Mouse (Mus musculus): Measurements from ENCODE around the gene Tubgcp5. TPM values are rescaled to one million over a fixed set of nuclear protein-coding genes. Genes with fewer than 3 reads are reported as not detected.

Tubgcp5 gene
- polyA plus RNA-seq, 1 experiment from 2014 or later: 36.7 TPM

GRCm38 (mm10) chr7:55877721-55878120 lies 83.8 kb downstream of the Tubgcp5 start:
- Histone ChIP-seq H3K36me3 (replicated peaks; ENCODE audit: control insufficient read depth, insufficient read depth) (peaks cover 88% of the 10 kb centered on the region), H3K27ac (no peak overlapping the region), H3K4me3 (replicated peaks; ENCODE audit: low read length) (no peak overlapping the region), H3K9me3 (ENCODE audit: control insufficient read depth, low read length) (no peaks in the 10 kb centered on the region), H3K4me1 (replicated peaks; ENCODE audit: control insufficient read depth, insufficient read depth, low read length) (no peaks in the 10 kb centered on the region), H3K4me2 (replicated peaks) (no peak overlapping the region), H3K9ac (no peak overlapping the region), H3K27me3 (ENCODE audit: control insufficient read depth, insufficient read depth, low read length) (no peaks in the 10 kb centered on the region)
- 97% methylated on average over 10 of the region's 10 CpGs for WGBS
- ATAC-seq (ENCODE audit: low FRiP score): no peak
- DNase-seq (ENCODE audit: low spot score): no peak

GRCm38 (mm10) chr7:55880882-55881281 lies 86.9 kb downstream of the Tubgcp5 start:
- DNase-seq (ENCODE audit: low spot score) (no peak), ATAC-seq (ENCODE audit: low FRiP score) (no peak; the same call in 1 of the 2 replicates)
- 89% methylated on average over 9 of the region's 9 CpGs for WGBS
- peaks cover 56% of the 10 kb centered on the region for H3K36me3 ChIP-seq (replicated peaks; ENCODE audit: control insufficient read depth, insufficient read depth)
- no peak overlapping the region for H3K9ac ChIP-seq
- H3K4me1 ChIP-seq (replicated peaks; ENCODE audit: control insufficient read depth, insufficient read depth, low read length): no peaks in the 10 kb centered on the region
- no peaks in the 10 kb centered on the region for H3K27me3 ChIP-seq (ENCODE audit: control insufficient read depth, insufficient read depth, low read length)
- H3K27ac ChIP-seq: no peak overlapping the region
- H3K4me2 ChIP-seq (replicated peaks): no peak overlapping the region
- no peaks in the 10 kb centered on the region for H3K9me3 ChIP-seq (ENCODE audit: control insufficient read depth, low read length)
- H3K4me3 ChIP-seq (replicated peaks; ENCODE audit: low read length): no peak overlapping the region

Other genes starting within 250 kb of the Tubgcp5 start
- gene Siglech, start 26.0 kb upstream of the Tubgcp5 start, polyA plus RNA-seq (2014; fragmentation: Nextera tagmentation; extraction: Ambion mirVana): 2.3 and 2.8 TPM in 2 replicates
- 50.0 and 54.3 TPM in 2 replicates for gene Cyfip1, start 47.6 kb downstream of the Tubgcp5 start, polyA plus RNA-seq (2014; fragmentation: Nextera tagmentation; extraction: Ambion mirVana)
- gene Nipa2, start 168.3 kb downstream of the Tubgcp5 start, polyA plus RNA-seq (2014; fragmentation: Nextera tagmentation; extraction: Ambion mirVana): 48.4 and 49.1 TPM in 2 replicates
- gene Nipa1, start 225.8 kb downstream of the Tubgcp5 start, polyA plus RNA-seq (2014; fragmentation: Nextera tagmentation; extraction: Ambion mirVana): 23.8 and 25.4 TPM in 2 replicates

Measured in hindbrain, embryonic 14.5 days (tissue).